Mouse (Mus musculus): Measurements from ENCODE around the gene Preb. TPM values are rescaled to one million over a fixed set of nuclear protein-coding genes. Genes with fewer than 3 reads are reported as not detected.

The Preb gene
- total RNA-seq, 2 experiments from 2014 or later = 39.1 to 117 TPM

DNA sequence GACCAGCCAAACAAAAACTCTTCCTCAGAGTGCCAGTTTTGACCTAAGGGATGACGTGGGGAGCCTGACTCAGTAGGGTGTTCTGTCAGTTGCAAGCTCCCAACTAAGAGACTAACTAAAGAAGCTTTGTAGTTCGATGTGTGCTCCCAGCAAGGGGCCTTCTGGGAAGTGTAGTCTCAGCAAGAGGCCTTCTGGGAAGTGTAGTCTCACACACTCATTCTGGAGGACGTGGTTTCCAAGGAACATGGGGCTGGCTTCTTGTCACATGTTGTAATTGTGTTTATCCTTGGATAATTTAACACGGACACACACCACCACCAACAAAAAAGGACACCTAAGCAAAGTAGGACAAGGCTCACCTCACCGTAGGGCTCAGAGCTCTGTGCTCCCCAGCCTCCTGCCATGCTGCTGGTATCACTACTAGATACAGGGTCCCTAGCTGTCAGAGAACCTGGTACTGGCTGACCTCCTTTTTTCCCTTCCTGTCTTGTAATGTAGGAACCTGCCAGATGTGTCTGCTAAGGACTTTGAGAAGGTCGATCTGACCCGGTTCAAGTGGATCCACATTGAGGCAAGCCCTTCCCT, 32.1 kb downstream of the Preb start:
- no peak for ATAC-seq (replicated peaks; ENCODE audit: low FRiP score, low TSS enrichment, poor library complexity, severe bottlenecking)

- ATAC-seq (replicated peaks; ENCODE audit: low FRiP score, low TSS enrichment, poor library complexity, severe bottlenecking) = no peak
Observed at GRCm38 (mm10) chr5:30926073-30926472, 34.1 kb downstream of the Preb start.

- ATAC-seq (replicated peaks; ENCODE audit: low FRiP score, low TSS enrichment, poor library complexity, severe bottlenecking) = no peak
Observed at GRCm38 (mm10) chr5:30925217-30925616, 34.9 kb downstream of the Preb start.

DNA sequence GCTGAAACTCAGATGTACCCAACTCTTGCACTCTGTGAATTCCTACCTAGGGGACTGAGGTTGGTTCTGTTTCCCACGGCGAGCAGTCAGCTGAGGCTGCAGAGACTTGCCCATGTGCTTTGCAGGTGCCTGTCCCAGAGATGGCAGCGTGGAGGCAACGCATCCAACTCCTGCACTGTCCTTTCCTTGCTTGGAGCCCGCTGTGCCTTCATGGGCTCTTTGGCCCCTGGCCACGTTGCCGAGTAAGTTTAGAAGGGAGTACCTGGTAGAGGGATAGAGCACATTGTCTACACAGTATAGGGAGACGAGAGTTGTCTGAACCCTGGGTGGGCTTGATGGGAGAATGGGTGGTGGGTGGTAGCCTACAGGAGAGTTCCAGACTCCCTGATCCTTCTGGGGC, 35.5 kb downstream of the Preb start:
- ATAC-seq (replicated peaks; ENCODE audit: low FRiP score, low TSS enrichment, poor library complexity, severe bottlenecking) = no peak

GRCm38 (mm10) chr5:30923119-30923518, 37.0 kb downstream of the Preb start:
- no peak for ATAC-seq (replicated peaks; ENCODE audit: low FRiP score, low TSS enrichment, poor library complexity, severe bottlenecking)

- no peak for ATAC-seq (replicated peaks; ENCODE audit: low FRiP score, low TSS enrichment, poor library complexity, severe bottlenecking)
Observed at GRCm38 (mm10) chr5:30922581-30923041, 37.5 kb downstream of the Preb start.

GRCm38 (mm10) chr5:30921256-30922033, 38.7 kb downstream of the Preb start, which contains the start of gene Khk:
Khk (plus strand) TSS chr5:30921431.
- ATAC-seq (replicated peaks; ENCODE audit: low FRiP score, low TSS enrichment, poor library complexity, severe bottlenecking) = peak; percentile 90

- ATAC-seq (replicated peaks; ENCODE audit: low FRiP score, low TSS enrichment, poor library complexity, severe bottlenecking) = no peak
Observed at GRCm38 (mm10) chr5:30920621-30921020, 39.5 kb downstream of the Preb start.

DNA sequence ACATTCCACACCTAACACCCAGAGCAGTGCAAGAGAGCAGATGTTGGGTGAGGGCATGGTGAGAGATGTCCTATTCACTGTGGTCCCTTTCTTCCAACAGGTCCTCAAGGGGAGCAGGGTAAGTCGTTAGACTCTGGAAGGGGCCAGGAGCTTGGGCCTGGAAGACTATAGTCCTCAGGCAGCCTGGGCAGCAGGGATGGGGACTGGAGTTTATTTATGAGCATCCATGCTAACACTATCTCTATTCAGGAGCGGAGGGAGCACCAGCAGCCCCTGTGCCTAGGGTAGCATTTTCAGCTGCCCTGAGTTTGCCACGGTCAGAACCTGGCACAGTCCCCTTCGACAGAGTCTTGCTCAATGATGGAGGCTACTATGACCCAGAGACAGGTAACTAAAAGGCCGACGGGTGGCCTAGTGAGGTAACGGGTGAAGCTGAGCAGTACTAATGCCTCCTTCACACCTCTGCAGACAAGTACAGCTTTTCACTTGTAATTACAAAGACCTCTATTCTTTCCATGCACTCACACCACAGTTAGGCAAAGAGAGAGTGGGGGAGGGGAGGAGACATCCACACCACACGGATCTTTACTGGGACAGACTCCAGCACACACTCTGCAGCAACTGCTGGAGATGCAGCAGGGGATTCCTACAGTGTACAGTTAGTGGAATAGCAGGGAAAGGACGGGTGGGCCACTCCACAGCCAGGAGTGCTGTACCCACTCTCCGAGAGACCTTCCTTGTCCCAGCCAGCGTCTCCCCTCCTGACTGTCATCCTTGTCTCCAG, 40.1 kb downstream of the Preb start:
- no peak for ATAC-seq (replicated peaks; ENCODE audit: low FRiP score, low TSS enrichment, poor library complexity, severe bottlenecking)

DNA sequence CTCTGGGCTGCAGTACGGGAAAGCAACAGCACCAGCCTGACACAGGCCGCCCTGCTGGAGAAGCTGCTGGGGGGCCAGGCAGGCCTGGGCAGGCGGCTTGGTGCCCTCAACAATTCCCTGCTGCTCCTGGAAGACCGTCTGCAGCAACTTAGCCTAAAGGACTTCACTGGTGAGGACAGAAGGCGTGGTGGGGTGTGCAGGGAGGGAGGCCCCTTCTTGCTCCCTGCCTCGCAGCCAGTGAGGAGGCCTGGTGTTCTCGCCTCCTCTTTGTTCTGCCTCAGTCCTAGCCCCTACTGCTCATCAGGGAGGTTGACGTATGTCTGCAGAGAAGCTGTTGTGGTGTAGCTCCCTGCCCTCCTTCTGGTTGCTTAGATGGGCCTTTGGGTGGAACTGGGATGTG, 41.5 kb downstream of the Preb start:
- ATAC-seq (replicated peaks; ENCODE audit: low FRiP score, low TSS enrichment, poor library complexity, severe bottlenecking) = no peak

DNA sequence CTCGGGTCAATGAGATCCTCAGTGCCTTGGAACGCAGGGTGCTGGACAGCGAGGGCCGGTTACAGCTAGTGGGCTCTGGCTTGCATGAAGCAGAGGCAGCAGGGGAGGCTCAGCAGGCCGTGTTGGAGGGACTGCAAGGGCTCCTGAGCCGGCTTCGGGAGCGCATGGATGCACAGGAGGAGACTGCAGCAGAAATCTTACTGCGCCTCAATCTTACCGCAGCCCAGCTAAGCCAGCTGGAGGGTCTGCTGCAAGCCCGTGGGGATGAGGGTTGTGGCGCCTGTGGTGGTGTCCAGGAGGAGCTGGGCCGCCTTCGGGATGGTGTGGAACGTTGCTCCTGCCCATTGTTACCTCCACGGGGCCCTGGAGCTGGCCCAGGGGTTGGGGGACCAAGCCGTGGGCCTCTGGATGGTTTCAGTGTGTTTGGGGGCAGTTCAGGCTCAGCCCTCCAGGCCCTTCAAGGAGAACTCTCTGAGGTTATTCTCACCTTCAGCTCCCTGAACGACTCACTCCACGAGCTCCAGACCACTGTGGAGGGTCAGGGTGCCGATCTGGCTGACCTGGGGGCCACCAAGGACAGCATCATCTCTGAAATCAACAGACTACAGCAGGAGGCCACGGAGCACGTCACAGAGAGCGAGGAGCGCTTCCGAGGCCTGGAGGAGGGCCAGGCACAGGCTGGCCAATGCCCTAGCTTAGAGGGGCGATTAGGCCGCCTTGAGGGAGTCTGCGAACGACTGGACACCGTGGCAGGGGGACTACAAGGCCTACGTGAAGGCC, 42.1 kb downstream of the Preb start:
- no peak for ATAC-seq (replicated peaks; ENCODE audit: low FRiP score, low TSS enrichment, poor library complexity, severe bottlenecking)

- ATAC-seq (replicated peaks; ENCODE audit: low FRiP score, low TSS enrichment, poor library complexity, severe bottlenecking) = no peak
Observed at GRCm38 (mm10) chr5:30917348-30917747, 42.8 kb downstream of the Preb start.

GRCm38 (mm10) chr5:30916841-30917240, 43.3 kb downstream of the Preb start:
- ATAC-seq (replicated peaks; ENCODE audit: low FRiP score, low TSS enrichment, poor library complexity, severe bottlenecking) = no peak

- peak; percentile 67 for ATAC-seq (replicated peaks; ENCODE audit: low FRiP score, low TSS enrichment, poor library complexity, severe bottlenecking)
Observed at GRCm38 (mm10) chr5:30915974-30916433, 44.2 kb downstream of the Preb start.

DNA sequence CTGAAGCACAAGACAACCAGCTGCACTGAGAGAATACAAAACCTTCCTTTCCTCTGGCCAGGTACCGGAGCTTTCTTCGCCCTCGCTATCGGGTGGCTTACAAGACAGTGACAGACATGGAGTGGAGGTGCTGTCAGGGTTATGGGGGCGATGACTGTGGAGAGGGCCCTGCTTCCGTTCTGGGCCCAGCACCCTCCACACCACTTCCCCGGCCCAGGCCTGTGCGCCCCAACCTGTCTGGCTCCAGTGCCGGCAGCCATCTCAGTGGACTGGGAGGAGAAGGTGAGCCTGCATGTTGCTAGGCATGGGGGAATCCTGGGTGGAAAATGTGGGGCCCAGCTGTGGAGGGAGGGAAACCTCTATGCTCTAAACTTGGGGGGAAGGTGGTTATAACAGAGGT, 44.7 kb downstream of the Preb start:
- 0 out of 2 replicates have a peak, but pooled peaks have one; percentile 16 for ATAC-seq (replicated peaks; ENCODE audit: low FRiP score, low TSS enrichment, poor library complexity, severe bottlenecking)

DNA sequence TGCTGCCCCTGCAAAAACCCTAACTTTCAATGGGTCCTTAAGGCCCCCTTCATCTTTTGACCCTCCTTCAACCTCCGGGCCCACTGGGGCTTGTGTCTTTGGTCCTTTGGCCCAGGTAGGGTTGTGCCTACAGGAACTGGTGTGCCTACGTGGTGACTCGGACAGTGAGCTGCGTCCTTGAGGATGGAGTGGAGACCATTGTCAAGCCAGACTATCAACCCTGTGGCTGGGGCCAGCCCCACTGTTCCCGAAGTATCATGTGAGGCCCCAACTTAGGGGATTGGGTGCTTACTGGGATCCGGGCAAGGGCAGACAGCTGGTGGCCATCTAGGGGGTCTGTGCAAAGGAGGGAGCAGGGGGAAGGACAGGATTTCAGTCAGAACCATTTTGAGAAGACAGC, 45.3 kb downstream of the Preb start:
- no peak for ATAC-seq (replicated peaks; ENCODE audit: low FRiP score, low TSS enrichment, poor library complexity, severe bottlenecking)

GRCm38 (mm10) chr5:30914101-30914635, 46.0 kb downstream of the Preb start:
- no peak for ATAC-seq (replicated peaks; ENCODE audit: low FRiP score, low TSS enrichment, poor library complexity, severe bottlenecking)

- peak; percentile 38 for ATAC-seq (replicated peaks; ENCODE audit: low FRiP score, low TSS enrichment, poor library complexity, severe bottlenecking)
Observed at GRCm38 (mm10) chr5:30913060-30913841, 46.9 kb downstream of the Preb start, which contains the start of gene Emilin1. Emilin1 (plus strand) TSS chr5:30913402.

All from megakaryocyte-erythroid progenitor cell, adult 5-6 weeks (primary cell).